Mouse (Mus musculus) cerebellum, postnatal 10 days (tissue): Measurements from ENCODE around the gene Cpd.
A peak's percentile ranks its signal among the peaks of the same experiment; 100 is the strongest.
"Not testable (repeated sequence)": the region's sequence is repeated elsewhere in the genome, so short reads cannot be mapped to it uniquely, and the experiment has no call there.

ENCODE experiments used
- DNase-seq, 2 experiments: peaks; one replicate each; pipeline ENCODE4 v3.0.0; 2021; ENCODE audit warnings: mixed read lengths in 2 of 2

Cpd gene

GRCm38 (mm10) chr11:76846011-76846877 is 574 bp downstream of the Cpd start:
- DNase-seq, result peak; percentile 55 to 66

GRCm38 (mm10) chr11:76845275-76845980 is 1.4 kb downstream of the Cpd start:
- peak in 1 of 2 experiments; percentile 40 for DNase-seq

- no peak for DNase-seq
Observed at GRCm38 (mm10) chr11:76838573-76838972, 8.2 kb downstream of the Cpd start.

GRCm38 (mm10) chr11:76836317-76836716 is 10.5 kb downstream of the Cpd start:
- DNase-seq, result peak; percentile 27

- DNase-seq, result peak; percentile 47 to 60
Observed at GRCm38 (mm10) chr11:76835868-76836267, 10.9 kb downstream of the Cpd start.

GRCm38 (mm10) chr11:76834665-76835064 is 12.2 kb downstream of the Cpd start:
- DNase-seq, result no peak

GRCm38 (mm10) chr11:76824885-76825265 is 21.9 kb downstream of the Cpd start:
- DNase-seq, result no peak

- no peak for DNase-seq
Observed at GRCm38 (mm10) chr11:76824238-76824884, 22.5 kb downstream of the Cpd start.

- no peak for DNase-seq
Observed at GRCm38 (mm10) chr11:76823641-76824040, 23.2 kb downstream of the Cpd start.

GRCm38 (mm10) chr11:76821353-76821752 is 25.5 kb downstream of the Cpd start:
- no peak for DNase-seq

GRCm38 (mm10) chr11:76817664-76818063 is 29.2 kb downstream of the Cpd start:
- no peak for DNase-seq

GRCm38 (mm10) chr11:76810706-76811495 is 35.9 kb downstream of the Cpd start:
- DNase-seq, result peak; percentile 52 to 58

- DNase-seq, result peak; percentile 71 to 77
Observed at GRCm38 (mm10) chr11:76809450-76809849, 37.4 kb downstream of the Cpd start.

- no peak for DNase-seq
Observed at GRCm38 (mm10) chr11:76808550-76808949, 38.3 kb downstream of the Cpd start.

GRCm38 (mm10) chr11:76807007-76807679 is 39.7 kb downstream of the Cpd start:
- DNase-seq, result no peak

GRCm38 (mm10) chr11:76806026-76806425 is 40.8 kb downstream of the Cpd start:
- no peak for DNase-seq

GRCm38 (mm10) chr11:76805072-76805471 is 41.7 kb downstream of the Cpd start:
- not testable (repeated sequence) for DNase-seq

GRCm38 (mm10) chr11:76803266-76803665 is 43.6 kb downstream of the Cpd start:
- DNase-seq, result no peak

GRCm38 (mm10) chr11:76797236-76797635 is 49.6 kb downstream of the Cpd start:
- DNase-seq, result no peak

GRCm38 (mm10) chr11:76795326-76795725 is 51.5 kb downstream of the Cpd start:
- DNase-seq, result no peak

GRCm38 (mm10) chr11:76791331-76791730 is 55.5 kb downstream of the Cpd start:
- no peak for DNase-seq

- peak; percentile 72 to 83 for DNase-seq
Observed at GRCm38 (mm10) chr11:76789252-76789651, 57.6 kb downstream of the Cpd start.
